19 mouse cellular contexts compared by ENCODE assay signal in genomic region chr8:77279977-77280376, GRCm38 (mm10).
DNase-seq lines count a peak whose midpoint lies in the region; ATAC-seq and TF ChIP-seq lines count a peak whose summit lies in the region.
"Had no signal": no experiment of that assay in that cellular context is flagged by ENCODE, and none has a peak within 500 bp of the region (broad histone marks: within the 10 kb centered on the region; RNA-seq: fewer than 3 reads in every experiment).

No protein-coding gene starts in this region.

- WGBS in forebrain, postnatal 0 days, result 39% methylated on average over 3 of the region's 3 CpGs
- WGBS in forebrain, embryonic 15.5 days, result 58% methylated on average over 3 of the region's 3 CpGs
- WGBS in limb, embryonic 10.5 days, result 49% methylated on average over 3 of the region's 3 CpGs
- 63% methylated on average over 3 of the region's 3 CpGs for WGBS in hindbrain, postnatal 0 days

- no peak for TF ChIP-seq CTCF in forebrain, postnatal 0 days (IDR thresholded peaks at IDR 0.05; ENCODE audit: low read depth)
- TF ChIP-seq CTCF in hindbrain, postnatal 0 days (IDR thresholded peaks at IDR 0.05; ENCODE audit: low read depth), result no peak

- H3K27me3 ChIP-seq in forebrain, postnatal 0 days (ENCODE audit: insufficient read depth, low read length), result no peaks in the 10 kb centered on the region
- H3K27me3 ChIP-seq in forebrain, embryonic 15.5 days, result no peaks in the 10 kb centered on the region
- H3K27me3 ChIP-seq in limb, embryonic 10.5 days (ENCODE audit: low read depth, poor library complexity, severe bottlenecking), result no peaks in the 10 kb centered on the region
- H3K27me3 ChIP-seq in hindbrain, postnatal 0 days (ENCODE audit: insufficient read depth, low read length), result no peaks in the 10 kb centered on the region
- H3K27me3 ChIP-seq: hindbrain, embryonic 15.5 days; liver, embryonic 15.5 days; neural tube, embryonic 13.5 days; Patski had no signal

- no peak for DNase-seq in forebrain, postnatal 0 days
- DNase-seq in thymus, postnatal 0 days (ENCODE audit: low spot score), result peak; percentile 64
- no peak for DNase-seq in thymus, postnatal 36 days
- no peak for DNase-seq in limb, embryonic 10.5 days (ENCODE audit: low spot score)
- peak; percentile 25 for DNase-seq in thymus, postnatal 4 days
- DNase-seq in hindbrain, postnatal 0 days (ENCODE audit: low spot score), result no peak
- DNase-seq in right cerebral cortex, postnatal 10 days (ENCODE audit: low spot score in 2 of 2), result no peak
- DNase-seq: cerebellum, adult 11 months; heart, adult 18-20 months; kidney, adult 2 months; kidney, postnatal 36 days; left cerebral cortex, postnatal 4 days; lung, postnatal 4 days had no signal

- no peak overlapping the region for H3K4me2 ChIP-seq in forebrain, postnatal 0 days (ENCODE audit: low read depth)
- no peak overlapping the region for H3K4me2 ChIP-seq in forebrain, embryonic 15.5 days (replicated peaks)
- no peak overlapping the region for H3K4me2 ChIP-seq in hindbrain, postnatal 0 days (ENCODE audit: low read depth, low read length)
- H3K4me2 ChIP-seq: hindbrain, embryonic 15.5 days; liver, embryonic 15.5 days; neural tube, embryonic 13.5 days had no signal

- no peaks in the 10 kb centered on the region for H3K36me3 ChIP-seq in forebrain, postnatal 0 days (ENCODE audit: insufficient read depth)
- H3K36me3 ChIP-seq in forebrain, embryonic 15.5 days, result no peaks in the 10 kb centered on the region
- H3K36me3 ChIP-seq in limb, embryonic 10.5 days, result peaks cover 16% of the 10 kb centered on the region
- no peaks in the 10 kb centered on the region for H3K36me3 ChIP-seq in hindbrain, postnatal 0 days (ENCODE audit: insufficient read depth, low read length)
- H3K36me3 ChIP-seq: hindbrain, embryonic 15.5 days; liver, embryonic 15.5 days; neural tube, embryonic 13.5 days had no signal

- H3K4me3 ChIP-seq in forebrain, postnatal 0 days (ENCODE audit: low read depth, low read length), result no peak overlapping the region
- no peak overlapping the region for H3K4me3 ChIP-seq in forebrain, embryonic 15.5 days
- H3K4me3 ChIP-seq in limb, embryonic 10.5 days, result no peak overlapping the region
- H3K4me3 ChIP-seq in hindbrain, postnatal 0 days (ENCODE audit: low read length), result no peak overlapping the region
- H3K4me3 ChIP-seq: erythroblast, embryonic 14.5 days; hindbrain, embryonic 15.5 days; liver, embryonic 15.5 days; neural tube, embryonic 13.5 days had no signal

- H3K4me1 ChIP-seq in forebrain, postnatal 0 days (ENCODE audit: insufficient read depth), result no peaks in the 10 kb centered on the region
- no peaks in the 10 kb centered on the region for H3K4me1 ChIP-seq in forebrain, embryonic 15.5 days
- H3K4me1 ChIP-seq in limb, embryonic 10.5 days, result no peaks in the 10 kb centered on the region
- H3K4me1 ChIP-seq in hindbrain, postnatal 0 days (ENCODE audit: insufficient read depth, low read length), result no peaks in the 10 kb centered on the region
- H3K4me1 ChIP-seq: hindbrain, embryonic 15.5 days; liver, embryonic 15.5 days; neural tube, embryonic 13.5 days had no signal

- H3K9ac ChIP-seq in forebrain, postnatal 0 days, result 0 out of 2 replicates have a peak overlapping the region, but pooled peaks have one; percentile 6
- no peak overlapping the region for H3K9ac ChIP-seq in forebrain, embryonic 15.5 days (replicated peaks)
- no peak overlapping the region for H3K9ac ChIP-seq in hindbrain, postnatal 0 days (replicated peaks; ENCODE audit: low read length)
- H3K9ac ChIP-seq: hindbrain, embryonic 15.5 days; liver, embryonic 15.5 days; neural tube, embryonic 13.5 days had no signal

- no peak overlapping the region for H3K27ac ChIP-seq in forebrain, postnatal 0 days (ENCODE audit: low read depth, low read length)
- no peak overlapping the region for H3K27ac ChIP-seq in forebrain, embryonic 15.5 days (replicated peaks)
- H3K27ac ChIP-seq in limb, embryonic 10.5 days, result peak overlapping the region; percentile 36; the same call in 1 of the 2 replicates
- H3K27ac ChIP-seq in hindbrain, postnatal 0 days, result no peak overlapping the region
- H3K27ac ChIP-seq: hindbrain, embryonic 15.5 days; liver, embryonic 15.5 days; neural tube, embryonic 13.5 days had no signal

- H3K9me3 ChIP-seq in forebrain, postnatal 0 days (ENCODE audit: low read length), result peaks cover 4% of the 10 kb centered on the region; the same call in 1 of the 2 replicates
- H3K9me3 ChIP-seq in forebrain, embryonic 15.5 days, result no peaks in the 10 kb centered on the region
- H3K9me3 ChIP-seq in limb, embryonic 10.5 days (replicated peaks), result no peaks in the 10 kb centered on the region
- no peaks in the 10 kb centered on the region for H3K9me3 ChIP-seq in hindbrain, postnatal 0 days (ENCODE audit: low read length)
- H3K9me3 ChIP-seq: hindbrain, embryonic 15.5 days; liver, embryonic 15.5 days; neural tube, embryonic 13.5 days had no signal

- ATAC-seq in forebrain, postnatal 0 days, result peak; percentile 29; the same call in 1 of the 2 replicates
- no peak for ATAC-seq in forebrain, embryonic 15.5 days (replicated peaks)
- ATAC-seq in hindbrain, postnatal 0 days, result no peak
- ATAC-seq: Patski had no signal

Comparison
In these comparisons a context has a peak if more than half of its experiments do, and no peak if none do; other contexts are left out.
1. DNase-seq: peak in thymus, postnatal 0 days (single experiment) and thymus, postnatal 4 days (single experiment); none in forebrain, postnatal 0 days (single experiment), thymus, postnatal 36 days (0 of 2), limb, embryonic 10.5 days (single experiment), hindbrain, postnatal 0 days (single experiment) and right cerebral cortex, postnatal 10 days (0 of 2).